Mouse (Mus musculus) bone marrow macrophage, adult 2 months (primary cell): ENCODE measurements at regions not wholly inside any gene's neighbourhood (a gene's known extent, or its start where the extent isn't known, plus 50 kb on each side); places are given as distances from the start of the nearest gene placed in this dataset.

Experiments
- H3K27ac ChIP-seq: 2 replicates; pipeline ENCODE4 v1.5.1; 2012; ENCODE audit warnings: low read depth, low read length; ENCODE audit not compliant: insufficient read depth
- H3K4me1 ChIP-seq: 2 replicates; pipeline ENCODE4 v1.6.1; 2012; ENCODE audit warnings: low read length; ENCODE audit not compliant: control insufficient read depth, insufficient read depth
- H3K4me3 ChIP-seq: 2 replicates; pipeline ENCODE4 v1.5.1; 2012; ENCODE audit warnings: mild to moderate bottlenecking, low read length, moderate library complexity; ENCODE audit not compliant: insufficient read depth
- CTCF ChIP-seq: IDR thresholded peaks from 2 replicates; pipeline ENCODE4 v1.5.1; 2012; ENCODE audit warnings: low read depth, mild to moderate bottlenecking, low read length, moderate library complexity
- POLR2A ChIP-seq: IDR thresholded peaks from 2 replicates; pipeline ENCODE4 v1.6.1; 2012; ENCODE audit warnings: mild to moderate bottlenecking, low read depth, low read length, borderline replicate concordance

DNA sequence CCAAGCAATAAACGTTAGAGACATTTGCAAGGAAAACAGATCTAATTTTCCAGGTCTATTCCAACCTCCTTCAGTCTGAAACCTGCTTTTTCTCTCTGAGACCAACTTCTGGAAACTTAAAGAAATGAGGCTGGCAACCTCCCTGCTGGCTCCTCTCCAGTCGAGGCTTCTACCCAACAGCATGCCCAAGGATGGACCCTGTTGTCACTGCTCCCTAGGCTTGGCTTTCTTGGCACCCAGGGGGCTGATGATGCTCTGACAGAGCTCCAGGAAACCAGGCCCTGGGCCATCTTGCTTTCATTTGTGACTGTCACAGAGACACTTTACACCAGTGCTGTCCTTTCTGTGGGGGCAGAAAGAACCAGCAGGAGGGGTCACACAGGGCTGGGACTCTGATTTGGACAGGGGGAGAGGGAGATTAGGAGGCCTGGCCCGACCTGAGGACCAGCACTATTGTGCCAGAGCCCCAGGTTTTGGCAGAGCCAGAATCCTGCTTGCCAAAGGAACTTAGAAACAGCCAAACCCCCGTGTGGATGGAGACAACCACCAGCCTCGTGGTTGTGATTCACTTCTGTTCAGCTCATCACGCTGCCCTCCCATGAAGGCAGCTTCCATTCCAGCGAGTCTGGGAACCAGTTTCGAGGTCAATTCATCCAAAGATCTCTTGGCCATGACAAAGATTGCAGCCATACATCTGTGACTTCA lies 105.5 kb downstream of the Gm826 start:
- Histone ChIP-seq H3K4me3 (no peak overlapping the region), H3K4me1 (peaks cover 20% of the 10 kb centered on the region), H3K27ac (no peak overlapping the region)
- TF ChIP-seq CTCF (no peak), POLR2A (no peak)

DNA sequence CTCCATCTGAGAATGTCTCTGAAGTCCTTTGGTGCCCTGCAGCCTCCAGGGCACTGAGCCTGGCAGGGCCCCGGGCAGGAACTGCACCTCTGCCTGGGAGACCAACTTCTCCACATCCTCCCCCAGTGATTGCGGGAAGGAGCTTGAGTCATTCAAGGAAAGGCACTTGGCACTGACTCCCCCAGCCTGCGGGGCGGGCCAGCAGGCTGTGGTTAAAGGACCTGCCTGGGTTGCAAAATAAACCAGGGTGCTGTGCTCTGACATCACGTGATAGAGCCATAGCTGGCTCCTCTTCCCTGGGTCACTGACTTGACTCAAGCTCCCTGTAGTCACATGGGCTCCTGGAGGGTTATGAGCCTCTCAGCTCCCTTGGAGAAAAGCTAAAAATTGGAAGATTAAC lies 108.5 kb downstream of the Gm826 start:
- no peak for TF ChIP-seq POLR2A
- no peak for TF ChIP-seq CTCF
- peak overlapping the region; percentile 74 for H3K27ac ChIP-seq

DNA sequence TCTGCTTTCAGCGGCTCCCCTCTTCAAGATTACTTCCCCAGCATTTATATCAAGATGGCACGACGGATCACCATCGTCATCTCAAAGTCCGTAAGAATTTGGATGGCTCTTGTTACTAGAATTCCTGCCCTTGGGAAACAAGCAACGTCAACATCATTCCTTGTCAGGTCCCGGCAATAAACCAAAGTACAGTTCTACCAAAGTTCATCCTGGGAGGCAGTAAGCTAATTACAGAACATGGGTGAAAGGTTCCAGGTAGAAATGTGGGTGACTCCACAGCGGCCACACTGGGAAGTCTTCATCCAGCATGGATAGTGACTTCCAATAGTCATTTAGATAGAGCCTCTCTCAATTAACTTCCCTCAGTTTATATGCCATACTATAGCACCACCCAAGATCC lies 110.6 kb downstream of the Gm826 start:
- Histone ChIP-seq H3K27ac (no peak overlapping the region), H3K4me1 (peaks cover 48% of the 10 kb centered on the region), H3K4me3 (no peak overlapping the region)
- no peak for TF ChIP-seq CTCF
- no peak for TF ChIP-seq POLR2A

More for the DNA sequence above, 108.5 kb downstream of the Gm826 start:
- H3K4me1 ChIP-seq: peaks cover 45% of the 10 kb centered on the region
- H3K4me3 ChIP-seq: no peak overlapping the region

DNA sequence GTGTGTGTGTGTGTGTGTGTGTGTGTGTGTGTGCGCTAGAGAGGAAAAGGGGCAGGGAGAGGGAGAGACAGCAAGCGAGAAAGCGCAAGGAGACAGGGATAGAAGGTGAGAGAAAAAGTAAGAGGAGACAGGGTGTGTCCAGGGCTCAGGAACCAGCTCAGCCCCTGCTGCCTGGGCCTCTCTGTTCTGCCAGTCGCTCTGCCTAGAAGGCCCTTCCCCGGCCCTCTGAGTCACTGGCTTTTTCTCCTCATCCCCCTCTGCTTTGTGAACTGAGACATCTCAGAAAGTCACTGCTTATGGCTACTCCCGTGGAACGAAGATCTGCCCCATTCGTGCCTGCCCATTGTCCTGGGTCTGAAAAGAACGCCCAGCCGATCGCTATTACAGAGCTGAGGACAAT lies 112.2 kb downstream of the Gm826 start:
- Histone ChIP-seq H3K4me1 (peaks cover 48% of the 10 kb centered on the region), H3K4me3 (no peak overlapping the region), H3K27ac (no peak overlapping the region)
- no peak for TF ChIP-seq POLR2A
- TF ChIP-seq CTCF: no peak

DNA sequence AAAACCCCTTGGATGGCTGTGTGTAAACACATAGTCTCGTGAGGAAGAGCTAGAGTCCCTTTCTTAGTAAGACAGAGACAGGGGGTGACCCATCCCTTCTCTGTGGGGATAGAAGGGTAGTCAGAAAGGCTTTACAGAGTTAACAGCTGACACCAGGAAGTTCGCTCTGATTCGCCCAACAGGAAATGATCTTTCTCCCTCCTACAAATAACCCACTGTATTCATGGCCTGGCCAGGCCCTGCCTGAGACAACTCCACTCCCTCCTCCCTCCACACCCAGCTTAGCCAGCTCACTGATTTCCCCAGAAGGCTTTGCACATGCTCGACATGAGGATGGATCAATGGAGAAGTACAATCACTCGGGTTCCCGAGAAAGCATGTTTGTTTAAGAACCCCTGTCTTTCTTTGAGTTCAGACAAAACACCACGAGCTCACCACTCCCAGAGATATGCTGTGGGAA lies 113.4 kb downstream of the Gm826 start:
- Histone ChIP-seq H3K4me3 (no peak overlapping the region), H3K27ac (peak overlapping the region; percentile 61), H3K4me1 (peaks cover 38% of the 10 kb centered on the region)
- no peak for TF ChIP-seq CTCF
- TF ChIP-seq POLR2A: no peak

DNA sequence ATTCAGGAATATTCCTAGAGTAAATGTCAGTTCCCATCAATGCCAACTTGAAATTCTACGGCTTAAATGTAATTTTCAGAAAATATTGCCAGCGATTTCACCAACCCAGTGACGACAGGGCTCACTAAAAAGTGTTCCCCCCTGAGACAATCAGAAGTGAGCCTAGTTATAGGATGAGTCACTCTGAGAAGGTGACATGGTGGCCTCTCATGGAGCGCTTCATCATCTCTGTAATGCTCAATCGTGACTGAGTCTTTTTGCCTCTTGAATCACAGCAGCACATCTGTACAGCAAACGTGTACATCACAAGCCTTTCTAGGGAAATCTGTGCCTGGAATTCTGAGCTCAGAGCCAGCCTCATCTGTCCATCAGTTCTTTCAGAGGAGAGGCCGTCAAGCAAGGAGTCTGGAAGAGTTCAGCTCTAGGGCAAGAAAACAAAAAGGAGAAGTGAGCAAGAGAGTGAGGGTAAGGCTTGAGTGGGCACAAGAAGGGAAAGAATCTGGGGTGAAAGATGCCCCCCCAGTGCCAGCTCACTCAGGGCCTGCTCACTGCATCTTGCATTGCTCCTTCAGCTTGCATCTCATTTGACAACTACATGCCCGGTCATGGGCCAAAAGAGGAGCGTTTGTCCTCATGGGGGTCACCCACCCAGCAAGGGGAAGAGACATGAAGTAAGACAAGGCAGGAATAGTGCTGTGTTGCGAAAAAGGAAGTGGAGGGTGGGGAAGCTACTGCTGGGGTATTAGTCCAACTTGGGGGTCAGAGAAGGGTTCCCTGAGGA lies 119.7 kb downstream of the Gm826 start:
- Histone ChIP-seq H3K4me1 (peaks cover 51% of the 10 kb centered on the region), H3K4me3 (no peak overlapping the region), H3K27ac (peak overlapping the region; percentile 91)
- TF ChIP-seq POLR2A (no peak), CTCF (no peak)

DNA sequence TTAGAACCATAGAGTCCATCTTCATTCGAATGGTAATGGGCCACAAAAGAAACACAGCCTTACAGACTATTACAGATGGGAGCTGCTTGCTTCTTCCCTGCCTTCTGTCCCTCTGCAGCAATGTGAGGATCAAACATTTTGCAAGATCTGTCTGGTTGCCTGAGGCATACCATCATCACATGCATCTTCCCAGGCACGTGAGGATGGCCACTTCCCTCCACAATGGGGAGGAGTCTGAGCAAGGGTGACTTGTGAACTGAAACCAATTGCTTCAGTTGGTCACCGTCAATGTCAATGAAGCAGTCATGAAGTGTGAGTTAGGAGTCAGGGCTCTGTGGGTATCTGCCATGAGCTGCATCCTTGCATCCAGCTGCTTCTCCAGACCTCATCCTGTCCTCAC lies 123.5 kb downstream of the Gm826 start:
- TF ChIP-seq CTCF (no peak), POLR2A (no peak)
- peak overlapping the region; percentile 88 for H3K27ac ChIP-seq
- H3K4me1 ChIP-seq: peaks cover 73% of the 10 kb centered on the region
- H3K4me3 ChIP-seq: no peak overlapping the region

DNA sequence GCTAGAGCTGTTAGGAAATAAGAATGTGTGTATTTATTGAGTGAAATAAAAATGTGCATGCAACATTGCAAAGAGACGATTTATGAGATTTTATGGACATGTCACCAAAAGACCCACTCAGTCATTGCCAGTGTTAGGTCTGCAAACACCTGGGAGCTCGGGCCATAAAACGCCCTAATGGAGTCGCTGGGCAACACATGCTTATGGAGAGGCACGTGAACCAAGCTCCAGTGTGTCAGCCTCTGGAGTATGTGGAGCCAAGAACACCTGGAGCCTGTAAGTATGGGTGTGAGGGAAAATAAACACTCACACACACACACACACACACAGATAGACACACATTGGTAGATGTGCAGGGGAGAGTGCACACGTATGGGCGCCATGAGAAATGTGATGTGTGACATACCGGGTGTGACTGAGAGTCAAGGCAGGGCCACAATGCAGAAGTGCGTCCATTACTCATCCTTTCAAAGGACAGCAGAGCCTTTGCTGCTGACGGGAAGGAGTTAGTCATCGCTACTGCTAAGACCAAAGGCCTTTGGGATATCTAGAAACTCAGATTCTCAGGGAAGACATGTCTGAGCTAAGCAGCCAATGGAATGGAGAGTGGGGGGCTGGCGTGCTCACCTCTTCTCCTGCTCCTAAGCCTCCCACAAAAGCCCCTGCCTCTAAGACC lies 124.2 kb downstream of the Gm826 start:
- Histone ChIP-seq H3K4me3 (no peak overlapping the region), H3K27ac (peak overlapping the region; percentile 88), H3K4me1 (peaks cover 70% of the 10 kb centered on the region)
- TF ChIP-seq CTCF (no peak), POLR2A (no peak)

DNA sequence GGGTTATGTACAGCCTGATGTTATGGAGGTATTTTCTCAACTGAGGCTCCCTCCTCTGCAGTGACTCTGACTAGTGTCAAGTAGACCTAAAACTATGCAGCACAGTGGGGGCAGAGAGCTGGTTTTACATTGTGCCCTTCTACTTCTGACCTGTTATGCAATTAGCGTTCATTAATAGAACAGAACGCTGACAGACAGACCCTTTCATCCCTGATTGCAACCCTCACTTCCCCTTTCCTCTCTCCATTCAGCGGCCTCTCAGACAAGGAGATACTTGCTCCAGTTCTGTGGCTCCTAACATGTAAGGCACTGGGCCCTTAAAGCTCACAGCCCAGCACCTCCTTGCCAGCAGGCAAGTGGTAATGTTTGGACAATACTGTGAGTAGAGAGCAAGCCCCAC lies 125.7 kb downstream of the Gm826 start:
- no peak for TF ChIP-seq POLR2A
- TF ChIP-seq CTCF: no peak
- H3K27ac ChIP-seq: peak overlapping the region; percentile 88
- H3K4me1 ChIP-seq: peaks cover 59% of the 10 kb centered on the region
- no peak overlapping the region for H3K4me3 ChIP-seq
